Mouse (Mus musculus) stomach, embryonic 14.5 days (tissue): ENCODE measurements around the gene Fmo5. TPM values are rescaled to one million over a fixed set of nuclear protein-coding genes. Genes with fewer than 3 reads are reported as not detected.

ENCODE experiments used
- ATAC-seq: fragments of 200-750 bp; cut with Nextera tagmentation; 2 replicates; pipeline ENCODE4 v1.8.0; 2017; ENCODE audit warnings: low read depth, moderate TSS enrichment; ENCODE audit not compliant: insufficient number of reproducible peaks, insufficient read depth, low FRiP score
- H3K27ac ChIP-seq: fragments of 300-500 bp; sonication (generic); 2 replicates; pipeline ENCODE4 v1.5.1; 2014; ENCODE audit warnings: mild to moderate bottlenecking, low read length, moderate library complexity, mixed read lengths
- H3K27me3 ChIP-seq: fragments of 300-500 bp; sonication (generic); 2 replicates; pipeline ENCODE4 v1.6.1; 2014; ENCODE audit warnings: low read length, control low read depth, mixed read lengths; ENCODE audit not compliant: control insufficient read depth, insufficient read depth
- H3K36me3 ChIP-seq: fragments of 300-500 bp; sonication (generic); 2 replicates; pipeline ENCODE4 v1.6.1; 2014; ENCODE audit warnings: mild to moderate bottlenecking, control low read depth, low read length, moderate library complexity, mixed read lengths; ENCODE audit not compliant: control insufficient read depth, insufficient read depth
- H3K4me1 ChIP-seq: fragments of 300-500 bp; sonication (generic); 2 replicates; pipeline ENCODE4 v1.6.1; 2014; ENCODE audit warnings: low read length, control low read depth, mixed read lengths; ENCODE audit not compliant: control insufficient read depth, insufficient read depth
- H3K4me2 ChIP-seq: fragments of 300-500 bp; sonication (generic); replicated peaks from 2 replicates; pipeline ENCODE4 v1.6.1; 2014; ENCODE audit warnings: low read depth, low read length, control low read depth
- H3K4me3 ChIP-seq: fragments of 300-500 bp; sonication (generic); 2 replicates; pipeline ENCODE4 v1.5.1; 2014; ENCODE audit warnings: low read depth, low read length, control low read depth
- H3K9ac ChIP-seq: fragments of 300-500 bp; sonication (generic); replicated peaks from 2 replicates; pipeline ENCODE4 v1.6.1; 2014; ENCODE audit warnings: low read depth, mild to moderate bottlenecking, control low read depth, low read length, moderate library complexity, mixed read lengths
- H3K9me3 ChIP-seq: fragments of 300-500 bp; sonication (generic); 2 replicates; pipeline ENCODE4 v1.6.1; 2016; ENCODE audit warnings: low read depth, low read length, control low read depth; ENCODE audit not compliant: control insufficient read depth
- WGBS: fragments of 180-500 bp; shearing (Covaris S2); extraction: QIAGEN DNeasy Blood & Tissue Kit; methylation state at CpG from one replicate; pipeline ENCODE4 v1.1.7; 2014; 5-methylcytosine and 5-hydroxymethylcytosine counted together
- polyA plus RNA-seq: library from polyadenylated mRNA; unstranded; fragments of >200 nt; fragmentation: Nextera tagmentation; extraction: Ambion mirVana; gene quantifications from 2 replicates; pipeline ENCODE4 v1.2.1, GENCODE M21; 2014

The Fmo5 gene
- polyA plus RNA-seq, 1 experiment from 2014 or later: 2.9 TPM

DNA sequence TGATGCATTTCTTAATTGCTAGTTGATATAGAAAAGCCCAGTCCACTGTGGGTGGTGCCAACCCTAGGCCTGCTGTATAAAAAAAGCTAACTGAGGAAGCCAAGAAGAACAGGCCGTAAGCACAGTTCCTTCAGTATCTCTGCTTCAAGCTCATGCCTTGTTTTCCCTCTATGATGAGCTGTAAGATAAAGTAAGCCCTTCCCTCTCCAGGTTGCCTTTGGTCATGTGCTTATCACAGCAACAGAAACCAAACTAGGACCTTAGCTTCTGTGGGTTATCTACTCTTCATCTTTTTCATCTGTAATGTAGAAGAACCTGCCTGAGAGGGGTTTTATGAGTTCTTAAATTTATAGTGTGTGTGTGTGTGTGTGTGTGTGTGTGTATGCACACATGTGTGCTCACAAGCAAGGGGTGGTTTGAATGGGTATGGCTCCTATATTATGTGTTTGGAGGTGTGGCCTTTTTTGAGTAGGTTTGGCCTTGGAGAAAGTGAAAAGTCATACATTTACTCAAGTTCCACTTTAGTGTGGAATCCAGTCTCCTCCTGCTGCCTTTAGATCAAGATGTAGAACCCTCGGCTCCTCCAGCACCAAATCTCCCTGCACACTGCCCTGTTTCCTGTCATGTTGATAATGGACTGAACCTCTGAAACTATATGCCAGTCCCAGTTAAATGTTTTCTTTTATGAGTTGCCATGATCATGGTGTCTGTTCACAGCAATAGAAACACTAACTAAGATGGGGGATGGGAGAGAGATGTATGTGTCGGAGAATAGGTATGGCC is 28.4 kb upstream of the Fmo5 start:
- no peak overlapping the region for H3K9ac ChIP-seq
- no peak overlapping the region for H3K27ac ChIP-seq
- no peak overlapping the region for H3K4me2 ChIP-seq
- ATAC-seq: no peak
- H3K4me3 ChIP-seq: no peak overlapping the region
- H3K36me3 ChIP-seq: no peaks in the 10 kb centered on the region; the same call in 1 of the 2 replicates
- H3K27me3 ChIP-seq: no peaks in the 10 kb centered on the region
- WGBS: 92% methylated on average over 3 of the region's 3 CpGs
- H3K9me3 ChIP-seq: no peaks in the 10 kb centered on the region
- no peaks in the 10 kb centered on the region for H3K4me1 ChIP-seq

DNA sequence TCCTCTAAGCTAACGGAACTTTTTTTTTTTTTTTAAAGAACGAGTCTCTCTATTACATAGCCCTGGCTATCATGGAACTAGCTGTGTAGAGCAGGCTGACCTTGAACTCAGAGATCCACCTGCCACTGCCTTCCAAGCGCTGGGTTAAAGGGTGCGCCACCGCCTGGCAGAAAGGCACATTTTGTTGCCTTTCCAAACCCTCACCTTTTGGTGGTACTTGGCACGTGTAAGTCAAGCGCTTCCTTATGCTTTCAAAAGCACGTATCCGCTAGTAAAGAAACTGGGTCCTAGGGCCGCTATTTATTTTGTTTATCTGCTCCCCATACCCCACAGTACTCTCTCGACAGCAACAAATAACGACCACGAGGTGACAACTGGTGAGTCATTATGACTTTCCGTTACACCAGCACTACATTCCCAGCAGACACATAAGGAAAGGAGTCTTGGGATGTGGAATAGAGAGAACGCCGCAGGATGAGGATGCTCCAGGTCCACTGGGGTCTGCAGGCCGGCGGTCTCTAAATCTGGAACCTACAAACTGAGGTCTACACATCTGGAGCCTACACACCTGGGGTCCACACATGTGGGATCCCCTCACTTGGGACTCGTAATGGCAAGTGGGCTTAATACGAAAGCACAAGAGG is 19.3 kb upstream of the Fmo5 start:
- H3K9ac ChIP-seq: peak overlapping the region; percentile 66; the same call in 1 of the 2 replicates
- H3K4me3 ChIP-seq: peak overlapping the region; percentile 64
- H3K4me1 ChIP-seq: no peaks in the 10 kb centered on the region
- ATAC-seq: peak; percentile 30; the same call in 1 of the 2 replicates
- H3K36me3 ChIP-seq: no peaks in the 10 kb centered on the region
- peak overlapping the region; percentile 63 for H3K4me2 ChIP-seq
- H3K27me3 ChIP-seq: no peaks in the 10 kb centered on the region
- H3K27ac ChIP-seq: peak overlapping the region; percentile 85; the same call in 1 of the 2 replicates
- 4% methylated on average over 20 of the region's 20 CpGs for WGBS
- no peaks in the 10 kb centered on the region for H3K9me3 ChIP-seq

DNA sequence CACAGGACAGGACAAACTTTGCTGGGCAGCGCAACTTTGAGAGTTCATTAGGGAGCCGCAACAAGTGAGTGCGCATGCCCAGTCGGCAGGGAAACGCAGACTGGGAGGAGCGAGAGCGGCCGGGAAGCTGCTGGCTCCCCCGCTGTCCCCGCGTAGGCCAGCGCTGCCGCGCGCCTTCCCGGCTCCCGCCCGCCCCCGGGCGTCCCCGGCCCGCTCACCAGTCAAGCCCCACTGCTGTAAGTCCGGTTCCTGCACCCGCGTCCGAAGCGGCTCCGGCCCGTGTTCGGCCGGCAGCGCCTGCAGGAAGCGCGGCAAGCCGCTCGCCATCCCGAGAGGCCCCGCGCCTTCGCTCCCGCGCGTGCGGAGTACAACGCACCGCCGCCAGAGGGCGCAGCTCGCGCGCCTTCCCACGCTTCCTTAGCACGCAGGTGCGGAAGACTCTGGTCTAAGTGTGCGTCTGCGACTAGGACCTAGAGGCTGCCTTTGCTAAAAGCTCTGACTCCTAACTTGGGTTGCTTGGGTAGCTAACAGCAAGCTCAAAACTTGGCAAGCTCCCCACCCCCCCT is 18.7 kb upstream of the Fmo5 start, which contains the start of gene Chd1l:
Chd1l (minus strand) TSS at position 359 of the 566 bp plus-strand sequence.
- Histone ChIP-seq H3K9ac (peak within 1 kb of the TSS; percentile 66), H3K4me1 (no peaks in the 10 kb centered on the region), H3K27ac (peak within 1 kb of the TSS; percentile 85; the same call in 1 of the 2 replicates), H3K36me3 (no peaks in the 10 kb centered on the region), H3K27me3 (no peaks in the 10 kb centered on the region), H3K4me2 (peak within 1 kb of the TSS; percentile 63), H3K9me3 (no peaks in the 10 kb centered on the region), H3K4me3 (peak within 1 kb of the TSS; percentile 64)
- under 1% methylated on average over 47 of the region's 56 CpGs for WGBS
- ATAC-seq: peak; percentile 91

DNA sequence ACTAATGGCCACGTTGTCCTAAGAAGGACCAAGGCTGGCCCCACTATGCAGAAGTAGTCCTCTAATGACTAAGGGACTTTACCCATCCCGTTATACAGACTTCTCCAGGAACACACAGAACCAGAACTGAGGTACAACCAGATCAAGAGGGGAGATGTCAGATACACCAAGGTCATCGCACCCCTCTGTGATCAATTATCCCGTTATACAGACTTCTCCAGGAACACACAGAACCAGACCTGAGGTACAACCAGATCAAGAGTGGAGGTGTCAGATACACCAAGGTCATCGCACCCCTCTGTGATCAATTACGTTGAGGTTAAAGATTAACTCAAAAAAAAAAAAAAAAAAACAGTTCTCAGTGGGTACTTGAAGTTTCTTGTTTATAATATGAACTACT is 17.6 kb upstream of the Fmo5 start:
- H3K4me1 ChIP-seq: no peaks in the 10 kb centered on the region
- H3K4me2 ChIP-seq: no peak overlapping the region
- ATAC-seq: no peak
- H3K27ac ChIP-seq: no peak overlapping the region
- H3K4me3 ChIP-seq: no peak overlapping the region
- WGBS: 78% methylated on average over 6 of the region's 6 CpGs
- H3K27me3 ChIP-seq: no peaks in the 10 kb centered on the region
- H3K9ac ChIP-seq: no peak overlapping the region
- no peaks in the 10 kb centered on the region for H3K9me3 ChIP-seq
- no peaks in the 10 kb centered on the region for H3K36me3 ChIP-seq

DNA sequence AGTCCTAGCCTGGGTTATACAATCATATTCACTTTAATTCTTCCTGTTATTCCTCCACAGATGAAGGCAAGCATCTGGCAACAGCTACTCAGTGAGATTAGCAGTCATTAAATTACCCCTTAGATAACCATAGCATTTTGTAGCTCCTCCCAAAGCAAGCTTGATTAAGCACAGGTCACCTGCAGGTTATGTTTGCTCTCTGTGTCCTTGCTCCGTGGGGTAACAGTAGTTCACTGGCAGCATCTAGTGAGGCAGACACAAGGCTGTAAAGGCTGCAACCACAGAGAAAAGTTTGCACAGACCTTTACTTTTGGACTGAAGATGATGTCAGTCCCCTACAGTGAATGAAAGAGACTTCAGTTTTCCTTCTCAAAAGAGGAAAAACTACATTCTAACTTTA is 13.4 kb upstream of the Fmo5 start:
- Histone ChIP-seq H3K4me3 (no peak overlapping the region), H3K9ac (no peak overlapping the region), H3K27ac (no peak overlapping the region), H3K9me3 (no peaks in the 10 kb centered on the region), H3K4me2 (no peak overlapping the region), H3K4me1 (no peaks in the 10 kb centered on the region), H3K27me3 (no peaks in the 10 kb centered on the region), H3K36me3 (no peaks in the 10 kb centered on the region)
- 32% methylated on average over 1 of the region's 1 CpGs for WGBS
- no peak for ATAC-seq

GRCm38 (mm10) chr3:97615933-97616332 is 12.7 kb upstream of the Fmo5 start:
- Histone ChIP-seq H3K27me3 (no peaks in the 10 kb centered on the region), H3K27ac (no peak overlapping the region), H3K36me3 (no peaks in the 10 kb centered on the region), H3K4me2 (no peak overlapping the region), H3K9me3 (no peaks in the 10 kb centered on the region), H3K4me1 (no peaks in the 10 kb centered on the region), H3K4me3 (no peak overlapping the region), H3K9ac (no peak overlapping the region)
- WGBS: 91% methylated on average over 4 of the region's 4 CpGs
- ATAC-seq: no peak

- Histone ChIP-seq H3K4me1 (no peaks in the 10 kb centered on the region), H3K27ac (no peak overlapping the region), H3K27me3 (no peaks in the 10 kb centered on the region), H3K4me3 (no peak overlapping the region), H3K9ac (no peak overlapping the region), H3K36me3 (no peaks in the 10 kb centered on the region), H3K4me2 (no peak overlapping the region), H3K9me3 (no peaks in the 10 kb centered on the region)
- WGBS: 95% methylated on average over 18 of the region's 19 CpGs
- ATAC-seq: no peak
These were observed 11.3 kb upstream of the Fmo5 start for GRCm38 (mm10) chr3:97617091-97617825.

GRCm38 (mm10) chr3:97617899-97618298 is 10.7 kb upstream of the Fmo5 start:
- Histone ChIP-seq H3K9ac (no peak overlapping the region), H3K27me3 (no peaks in the 10 kb centered on the region), H3K27ac (no peak overlapping the region), H3K9me3 (no peaks in the 10 kb centered on the region), H3K36me3 (no peaks in the 10 kb centered on the region), H3K4me2 (no peak overlapping the region), H3K4me1 (no peaks in the 10 kb centered on the region), H3K4me3 (no peak overlapping the region)
- 65% methylated on average over 8 of the region's 8 CpGs for WGBS
- ATAC-seq: no peak
